Mouse (Mus musculus): ENCODE results near the gene Mepe.

Mepe gene

GRCm38 (mm10) chr5:104325029-104325428, at the start of gene Mepe:
Gene Mepe (plus strand): TSS chr5:104325329.
- DNase-seq (ENCODE audit: low spot score), result no peak

GRCm38 (mm10) chr5:104294201-104294600, 30.9 kb upstream of the Mepe start:
- no peak for DNase-seq (ENCODE audit: low spot score)

GRCm38 (mm10) chr5:104298994-104299393, 26.1 kb upstream of the Mepe start, which contains the start of gene Ibsp:
Gene Ibsp (plus strand): TSS chr5:104299171.
- DNase-seq (ENCODE audit: low spot score), result no peak

- no peak for DNase-seq (ENCODE audit: low spot score)
These were observed 11.1 kb upstream of the Mepe start for GRCm38 (mm10) chr5:104314073-104314472.

GRCm38 (mm10) chr5:104326884-104327283, 1.8 kb downstream of the Mepe start:
- no peak for DNase-seq (ENCODE audit: low spot score)

- no peak for DNase-seq (ENCODE audit: low spot score)
These were observed 2.3 kb downstream of the Mepe start for GRCm38 (mm10) chr5:104327389-104327788.

GRCm38 (mm10) chr5:104327876-104328275, 2.7 kb downstream of the Mepe start:
- no peak for DNase-seq (ENCODE audit: low spot score)

GRCm38 (mm10) chr5:104328317-104328850, 3.3 kb downstream of the Mepe start:
- DNase-seq (ENCODE audit: low spot score), result no peak

- DNase-seq (ENCODE audit: low spot score), result no peak
These were observed 4.3 kb downstream of the Mepe start for GRCm38 (mm10) chr5:104329381-104329780.

- no peak for DNase-seq (ENCODE audit: low spot score)
These were observed 5.0 kb downstream of the Mepe start for GRCm38 (mm10) chr5:104330088-104330487.

GRCm38 (mm10) chr5:104332296-104332695, 7.2 kb downstream of the Mepe start:
- DNase-seq (ENCODE audit: low spot score), result no peak

GRCm38 (mm10) chr5:104333231-104333640, 8.1 kb downstream of the Mepe start:
- peak; percentile 56 for DNase-seq (ENCODE audit: low spot score)

- DNase-seq (ENCODE audit: low spot score), result no peak
These were observed 8.5 kb downstream of the Mepe start for GRCm38 (mm10) chr5:104333643-104334042.

GRCm38 (mm10) chr5:104334516-104334915, 9.4 kb downstream of the Mepe start:
- DNase-seq (ENCODE audit: low spot score), result no peak

- DNase-seq (ENCODE audit: low spot score), result no peak
These were observed 10.8 kb downstream of the Mepe start for GRCm38 (mm10) chr5:104335962-104336361.

- no peak for DNase-seq (ENCODE audit: low spot score)
These were observed 12.4 kb downstream of the Mepe start for GRCm38 (mm10) chr5:104337491-104337890.

- no peak for DNase-seq (ENCODE audit: low spot score)
These were observed 13.9 kb downstream of the Mepe start for GRCm38 (mm10) chr5:104339009-104339408.

- DNase-seq (ENCODE audit: low spot score), result no peak
These were observed 14.8 kb downstream of the Mepe start for GRCm38 (mm10) chr5:104339706-104340512.

- no peak for DNase-seq (ENCODE audit: low spot score)
These were observed 15.3 kb downstream of the Mepe start for GRCm38 (mm10) chr5:104340513-104340829.

- no peak for DNase-seq (ENCODE audit: low spot score)
These were observed 17.8 kb downstream of the Mepe start for GRCm38 (mm10) chr5:104342881-104343280.

- DNase-seq (ENCODE audit: low spot score), result no peak
These were observed 19.6 kb downstream of the Mepe start for GRCm38 (mm10) chr5:104344526-104345240.

- DNase-seq (ENCODE audit: low spot score), result no peak
These were observed 20.1 kb downstream of the Mepe start for GRCm38 (mm10) chr5:104345241-104345630.

GRCm38 (mm10) chr5:104351041-104351440, 25.9 kb downstream of the Mepe start:
- DNase-seq (ENCODE audit: low spot score), result no peak
